ENCODE assay signal across 11 mouse cellular contexts in genomic region chr16:38033071-38033470, GRCm38 (mm10). TPM values are rescaled to one million over a fixed set of nuclear protein-coding genes. Genes with fewer than 3 reads are reported as not detected.
DNase-seq lines count a peak whose midpoint lies in the region; ATAC-seq and TF ChIP-seq lines count a peak whose summit lies in the region.
"Had no signal": no experiment of that assay in that cellular context is flagged by ENCODE, and none has a peak within 500 bp of the region (broad histone marks: within the 10 kb centered on the region; RNA-seq: fewer than 3 reads in every experiment).

No protein-coding gene starts in this region.

- ATAC-seq in kidney, embryonic 15.5 days (replicated peaks; ENCODE audit: low FRiP score), result no peak
- peak; percentile 74 for ATAC-seq in megakaryocyte progenitor cell, adult 5-6 weeks (replicated peaks; ENCODE audit: poor library complexity)
- ATAC-seq: forebrain, embryonic 15.5 days; midbrain, embryonic 16.5 days had no signal

- H3K9me3 ChIP-seq in kidney, embryonic 15.5 days (replicated peaks), result no peaks in the 10 kb centered on the region
- no peaks in the 10 kb centered on the region for H3K9me3 ChIP-seq in MEL (replicated peaks; ENCODE audit: insufficient read depth, low read length)
- H3K9me3 ChIP-seq in forebrain, embryonic 10.5 days, result no peaks in the 10 kb centered on the region
- H3K9me3 ChIP-seq: embryonic facial prominence, embryonic 10.5 days; forebrain, embryonic 15.5 days; heart, embryonic 10.5 days had no signal

- peak; percentile 33 for DNase-seq in kidney, adult 18-20 months
- DNase-seq in A20 (ENCODE audit: low read depth, low spot score) (peak; percentile 17), MEL (ENCODE audit: low read depth, low spot score) (peak; percentile 74)
- no peak for DNase-seq in forebrain, embryonic 10.5 days (ENCODE audit: extremely low spot score, low spot score)
- no peak for DNase-seq in cerebellum, adult 11 months

- peak in 2 of 3 experiments; percentile 37 to 50; a peak in 4 of 6 replicates for TF ChIP-seq CTCF in MEL (IDR thresholded peaks at IDR 0.05 in 2 of 3, conservative IDR thresholded peaks at IDR 0.05 in 1 of 3; ENCODE audit: control insufficient read depth in 1 of 3, insufficient read depth in 1 of 3, low read depth in 2 of 3, low read length in 3 of 3, poor library complexity in 1 of 3, severe bottlenecking in 1 of 3)

- H3K79me2 ChIP-seq in MEL (ENCODE audit: control insufficient read depth, insufficient read depth, low read length, poor library complexity), result no peaks in the 10 kb centered on the region

- WGBS in kidney, embryonic 15.5 days, result 82% methylated on average over 5 of the region's 5 CpGs
- 74% methylated on average over 5 of the region's 5 CpGs for WGBS in forebrain, embryonic 10.5 days

- no peak overlapping the region for H3K27ac ChIP-seq in kidney, embryonic 15.5 days
- peak overlapping the region; percentile 57 for H3K27ac ChIP-seq in MEL (ENCODE audit: control insufficient read depth, low read depth, low read length)
- H3K27ac ChIP-seq in forebrain, embryonic 10.5 days, result no peak overlapping the region
- H3K27ac ChIP-seq: embryonic facial prominence, embryonic 10.5 days; forebrain, embryonic 15.5 days; heart, embryonic 10.5 days had no signal

- TF ChIP-seq RAD21 in MEL (IDR thresholded peaks at IDR 0.05; ENCODE audit: low read depth, low read length), result peak; percentile 43

- H3K36me3 ChIP-seq in kidney, embryonic 15.5 days, result no peaks in the 10 kb centered on the region
- H3K36me3 ChIP-seq in MEL (ENCODE audit: control insufficient read depth in 1 of 2, insufficient read depth in 2 of 2, low read length in 2 of 2), result peaks cover 0 to 3% of the 10 kb centered on the region in 2 experiments; a peak in 2 of 4 replicates
- no peaks in the 10 kb centered on the region for H3K36me3 ChIP-seq in forebrain, embryonic 10.5 days (replicated peaks)
- H3K36me3 ChIP-seq: embryonic facial prominence, embryonic 10.5 days; forebrain, embryonic 15.5 days; heart, embryonic 10.5 days had no signal

- H3K4me1 ChIP-seq in kidney, embryonic 15.5 days, result 0 out of 2 replicates have a peak, but pooled peaks cover 3% of the 10 kb centered on the region
- peaks cover 3 to 7% of the 10 kb centered on the region in 2 experiments; a peak in 1 of 4 replicates for H3K4me1 ChIP-seq in MEL (ENCODE audit: control insufficient read depth in 1 of 2, insufficient read depth in 2 of 2, low read length in 2 of 2)
- H3K4me1 ChIP-seq in forebrain, embryonic 10.5 days, result no peaks in the 10 kb centered on the region
- H3K4me1 ChIP-seq: embryonic facial prominence, embryonic 10.5 days; forebrain, embryonic 15.5 days; heart, embryonic 10.5 days had no signal

- H3K4me3 ChIP-seq in kidney, embryonic 15.5 days (replicated peaks), result no peak overlapping the region
- H3K4me3 ChIP-seq in MEL (ENCODE audit: control insufficient read depth in 1 of 2, insufficient read depth in 1 of 2, low read depth in 2 of 2, low read length in 2 of 2), result peak overlapping the region; percentile 9 to 44; a peak in 3 of 4 replicates
- no peak overlapping the region for H3K4me3 ChIP-seq in forebrain, embryonic 10.5 days
- H3K4me3 ChIP-seq: embryonic facial prominence, embryonic 10.5 days; forebrain, embryonic 15.5 days; heart, embryonic 10.5 days had no signal

- TF ChIP-seq EP300 in MEL (IDR thresholded peaks at IDR 0.05; ENCODE audit: low read depth in 1 of 2, low read length in 2 of 2), result no peak

- H3K27me3 ChIP-seq in kidney, embryonic 15.5 days, result no peaks in the 10 kb centered on the region
- H3K27me3 ChIP-seq in MEL (ENCODE audit: control insufficient read depth in 1 of 2, insufficient read depth in 2 of 2, low read length in 2 of 2), result no peaks in the 10 kb centered on the region
- no peaks in the 10 kb centered on the region for H3K27me3 ChIP-seq in forebrain, embryonic 10.5 days (ENCODE audit: poor library complexity, severe bottlenecking)
- H3K27me3 ChIP-seq: forebrain, embryonic 15.5 days had no signal

- no peak overlapping the region for H3K4me2 ChIP-seq in kidney, embryonic 15.5 days
- H3K4me2 ChIP-seq: forebrain, embryonic 15.5 days had no signal

- TF ChIP-seq POLR2A in MEL (IDR thresholded peaks at IDR 0.05; ENCODE audit: control insufficient read depth in 1 of 2, insufficient read depth in 1 of 2, low read depth in 1 of 2, low read length in 2 of 2, poor library complexity in 1 of 2), result no peak

- H3K9ac ChIP-seq in kidney, embryonic 15.5 days, result no peak overlapping the region
- H3K9ac ChIP-seq in MEL (ENCODE audit: control insufficient read depth, low read depth, low read length, poor library complexity, severe bottlenecking), result peak overlapping the region; percentile 27; the same call in 1 of the 2 replicates
- H3K9ac ChIP-seq: forebrain, embryonic 15.5 days had no signal

TF ChIP-seq in MEL, 35 proteins besides CTCF, POLR2A, EP300 and RAD21:
- TF ChIP-seq SMC3 (IDR thresholded peaks at IDR 0.05; ENCODE audit: low read depth, low read length), result peak; percentile 60
- no peak for TF ChIP-seq TCF12 (IDR thresholded peaks at IDR 0.05; ENCODE audit: low read depth, low read length)

RNA-seq across cellular contexts. Expression of gene Gsk3b, which starts 55.7 kb away (rescaled TPM):
- 58.4 and 60.0 TPM in 2 replicates for polyA plus RNA-seq in kidney, embryonic 15.5 days (2015; fragmentation: Nextera tagmentation; extraction: Ambion mirVana)
- total RNA-seq in MEL (2012; rRNA removed), result 8.8 and 10.3 TPM in 2 replicates
- 10 to 100 TPM in 1 of 2 experiments, not detected in 1; 20.1 TPM for polyA plus RNA-seq in MEL (2012; ENCODE audit: insufficient read depth in 1 of 2, insufficient read length in 2 of 2, low read depth in 1 of 2, low replicate concordance in 2 of 2, missing spikeins in 1 of 2)
- 43.8 and 49.7 TPM in 2 replicates for total RNA-seq in megakaryocyte progenitor cell, adult 5-6 weeks (2015)
- 20.1 and 23.5 TPM in 2 replicates for total RNA-seq in megakaryocyte progenitor cell, adult 5-6 weeks (2017)
- 64.3 and 65.8 TPM in 2 replicates for polyA plus RNA-seq in forebrain, embryonic 10.5 days (2016; fragmentation: Nextera tagmentation; extraction: Ambion mirVana)

Comparison
In these comparisons a context has a peak if more than half of its experiments do, and no peak if none do; other contexts are left out.
1. DNase-seq: peak in kidney, adult 18-20 months (single experiment), A20 (single experiment) and MEL (single experiment); none in forebrain, embryonic 10.5 days (single experiment) and cerebellum, adult 11 months (single experiment).
2. H3K4me3 ChIP-seq: peak in MEL (2 of 2); none in kidney, embryonic 15.5 days (single experiment) and forebrain, embryonic 10.5 days (single experiment).